Mouse (Mus musculus) monocyte, adult 5-6 weeks (primary cell): Measurements from ENCODE around the gene Gnpat. TPM values are rescaled to one million over a fixed set of nuclear protein-coding genes. Genes with fewer than 3 reads are reported as not detected.

ENCODE experiments used
- ATAC-seq: fragments of 153-309, 156-312 bp; replicated peaks from 2 replicates; pipeline ENCODE4 v1.8.0; 2017; ENCODE audit warnings: mild to moderate bottlenecking; ENCODE audit not compliant: low TSS enrichment, insufficient number of reproducible peaks, severe bottlenecking, poor library complexity, low FRiP score
- total RNA-seq: library from RNA; stranded (forward); fragments of 200-1000, 200-491, 200-594 nt; gene quantifications from 3 replicates; pipeline ENCODE4 v1.2.3, GENCODE M21; 2017

Gene Gnpat
- 37.0 to 58.8 TPM (median 41.2 TPM) in 3 replicates for total RNA-seq

DNA sequence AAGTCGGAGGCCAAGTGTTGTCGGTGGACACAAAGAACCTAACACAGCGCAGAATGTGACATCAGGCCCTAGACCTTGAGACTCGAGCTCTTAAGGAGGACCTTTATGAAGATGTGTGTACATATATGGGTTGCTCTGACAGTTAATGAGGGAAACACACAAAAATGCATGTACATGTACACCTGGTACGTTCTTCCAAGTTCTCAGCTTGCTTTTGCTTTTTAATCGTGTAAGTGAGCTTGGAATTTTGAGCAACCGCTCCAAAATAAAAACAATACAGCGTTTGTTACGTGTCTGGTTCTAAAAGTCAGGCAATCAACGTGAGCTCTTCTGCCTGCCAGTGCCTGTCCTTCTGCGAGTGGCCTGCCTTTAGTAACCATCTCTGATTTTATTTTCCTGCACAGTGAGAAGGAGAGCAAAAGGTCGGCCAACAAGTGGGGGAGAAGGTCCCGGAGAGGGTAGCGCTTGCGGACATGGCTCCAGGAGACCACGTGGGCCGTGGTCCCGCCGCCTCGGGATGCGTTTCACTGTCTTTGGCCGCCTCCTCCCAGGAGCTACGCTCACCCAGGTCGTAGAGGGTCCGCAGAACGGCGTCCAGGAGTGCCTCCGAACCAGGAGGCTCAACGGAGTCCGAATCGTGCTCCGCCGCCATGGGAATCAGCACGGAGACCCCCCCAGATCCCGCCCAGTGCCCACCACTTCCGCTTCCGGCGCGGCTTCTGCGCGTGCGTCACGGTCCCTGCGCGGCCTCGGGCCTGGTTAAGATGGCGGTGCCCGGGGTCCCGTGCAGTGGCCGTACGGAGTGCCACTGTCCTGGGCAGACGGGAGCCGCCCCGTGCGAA is at the start of gene Gnpat, which contains the start of gene 2810004N23Rik:
Gene Gnpat, plus strand, starts transcription at position 713 of the 842 bp plus-strand sequence.
Gene 2810004N23Rik, minus strand, starts transcription at position 800 of the 842 bp plus-strand sequence.
- peak; percentile 56 for ATAC-seq

GRCm38 (mm10) chr8:124813326-124813725 is 49.5 kb upstream of the Gnpat start:
- ATAC-seq, result no peak

DNA sequence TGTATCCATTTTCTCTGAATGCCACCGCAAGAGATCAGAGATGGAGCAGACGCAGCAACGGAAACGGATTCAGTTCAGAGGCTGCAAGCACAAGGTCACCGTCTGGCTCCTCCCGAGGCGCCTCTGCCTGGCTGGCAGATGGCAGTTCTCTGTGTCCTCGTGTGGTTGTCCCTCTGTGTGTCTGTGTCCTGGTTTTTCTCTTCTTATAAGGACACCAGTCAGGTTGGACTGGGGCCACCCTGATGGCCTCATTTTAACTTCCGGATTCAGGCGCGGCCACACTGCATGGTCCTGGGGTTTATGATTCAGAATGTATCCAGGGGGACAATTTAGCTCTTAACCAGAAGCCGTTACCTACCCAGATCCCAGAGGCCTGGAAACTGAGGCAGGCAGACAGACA is 47.0 kb upstream of the Gnpat start:
- ATAC-seq, result no peak

DNA sequence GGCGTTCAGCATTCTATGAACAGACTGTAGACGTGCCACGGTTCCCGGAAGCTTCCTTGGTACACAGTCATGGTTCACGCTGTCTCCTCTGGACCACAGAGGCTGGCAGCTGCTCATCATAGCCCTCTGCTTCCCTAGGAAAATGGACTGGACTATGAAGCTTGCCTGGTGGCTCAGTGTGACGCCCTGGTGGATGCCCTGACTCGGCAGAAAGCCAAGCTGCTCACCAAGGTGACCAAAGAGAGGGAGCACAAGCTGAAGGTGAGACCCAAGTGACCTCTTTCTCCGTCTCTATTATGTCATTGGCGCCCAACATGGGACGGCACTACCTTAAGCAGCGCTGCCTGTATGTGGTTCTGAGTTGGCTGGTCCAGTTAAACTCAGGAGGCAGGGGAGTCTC is 46.0 kb upstream of the Gnpat start:
- no peak for ATAC-seq

- no peak for ATAC-seq
These were observed 45.5 kb upstream of the Gnpat start for GRCm38 (mm10) chr8:124817361-124817760.

GRCm38 (mm10) chr8:124819612-124820115 is 43.2 kb upstream of the Gnpat start:
- no peak for ATAC-seq

- ATAC-seq, result no peak
These were observed 42.7 kb upstream of the Gnpat start for GRCm38 (mm10) chr8:124820125-124820524.

DNA sequence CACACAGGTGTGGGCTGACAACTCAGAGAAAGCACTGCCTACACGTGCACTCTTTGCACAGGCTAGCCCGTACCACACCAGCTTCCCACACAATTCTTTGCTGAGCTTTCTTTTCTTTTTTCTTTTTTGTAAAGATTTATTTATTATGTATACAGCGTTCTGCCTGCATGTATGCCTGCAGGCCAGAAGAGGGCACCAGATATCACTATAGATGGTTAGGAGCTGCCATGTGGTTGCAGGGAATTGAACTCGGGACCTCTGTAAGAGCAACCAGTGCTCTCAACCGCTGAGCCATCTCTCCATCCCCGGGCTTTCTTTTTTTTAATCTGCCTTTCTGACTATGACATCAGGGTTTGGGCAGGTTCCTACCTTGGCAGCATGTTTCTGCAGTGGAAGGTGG is 39.3 kb upstream of the Gnpat start:
- no peak for ATAC-seq

DNA sequence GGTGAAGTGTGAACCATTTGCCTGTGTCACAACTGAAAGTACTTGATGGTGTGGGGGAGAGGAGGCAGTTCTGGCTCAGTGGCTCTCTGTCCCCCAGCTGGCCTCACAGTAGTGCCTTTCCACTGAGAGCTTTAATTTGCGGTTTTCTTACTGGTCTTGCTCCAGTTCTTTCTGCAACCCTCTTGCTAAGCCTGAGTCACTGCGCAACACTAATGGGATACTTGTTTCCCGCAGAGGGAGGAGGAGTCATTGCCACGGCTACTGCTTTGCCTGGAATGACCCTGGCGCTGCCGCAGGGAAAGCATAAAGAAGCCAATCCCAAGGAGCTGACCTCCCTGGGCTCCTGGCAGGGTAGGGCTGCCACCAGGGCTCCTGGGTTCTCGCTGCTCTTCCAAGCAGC is 36.2 kb upstream of the Gnpat start:
- ATAC-seq, result no peak

DNA sequence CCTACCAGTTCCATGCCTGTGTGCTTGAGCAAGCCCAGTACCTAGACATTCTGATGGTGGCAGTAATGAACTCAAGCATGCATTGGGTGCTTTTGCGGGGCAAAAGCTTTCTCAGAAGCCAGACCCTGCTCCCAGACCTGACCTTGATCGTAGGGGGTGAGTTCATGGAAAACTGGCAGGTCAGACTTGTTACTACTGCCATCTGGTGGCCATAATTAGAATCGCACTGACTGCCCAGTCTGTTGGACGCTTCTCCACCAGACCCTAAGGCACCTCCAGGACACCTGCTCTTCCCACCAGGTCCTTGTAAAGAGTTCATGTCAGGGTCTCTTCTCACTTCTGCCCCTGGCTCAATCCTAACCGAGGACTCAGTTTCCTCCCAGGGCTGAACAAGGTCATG is 35.4 kb upstream of the Gnpat start:
- ATAC-seq, result 0 out of 2 replicates have a peak, but pooled peaks have one; percentile 40

- ATAC-seq, result no peak
These were observed 34.1 kb upstream of the Gnpat start for GRCm38 (mm10) chr8:124828561-124829240.

DNA sequence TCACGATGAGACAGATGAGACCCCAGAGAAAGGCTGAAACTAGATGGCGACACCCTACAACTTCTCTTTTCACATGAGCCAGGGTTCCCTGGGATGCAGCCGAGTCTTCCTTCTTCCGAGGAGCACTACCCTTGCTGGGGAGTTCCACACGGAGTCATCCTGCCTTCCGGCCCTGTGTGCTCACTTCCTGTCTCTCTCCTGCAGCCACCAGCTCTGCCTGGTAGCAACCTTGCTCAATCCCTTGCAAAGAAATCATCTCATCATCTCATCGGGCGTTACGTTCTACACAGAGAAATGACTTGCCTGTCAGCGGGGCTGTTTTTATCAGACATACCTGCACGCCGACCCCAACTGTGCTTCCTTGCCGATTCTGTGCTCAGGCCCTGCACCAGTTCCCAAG is 32.8 kb upstream of the Gnpat start:
- ATAC-seq, result no peak

DNA sequence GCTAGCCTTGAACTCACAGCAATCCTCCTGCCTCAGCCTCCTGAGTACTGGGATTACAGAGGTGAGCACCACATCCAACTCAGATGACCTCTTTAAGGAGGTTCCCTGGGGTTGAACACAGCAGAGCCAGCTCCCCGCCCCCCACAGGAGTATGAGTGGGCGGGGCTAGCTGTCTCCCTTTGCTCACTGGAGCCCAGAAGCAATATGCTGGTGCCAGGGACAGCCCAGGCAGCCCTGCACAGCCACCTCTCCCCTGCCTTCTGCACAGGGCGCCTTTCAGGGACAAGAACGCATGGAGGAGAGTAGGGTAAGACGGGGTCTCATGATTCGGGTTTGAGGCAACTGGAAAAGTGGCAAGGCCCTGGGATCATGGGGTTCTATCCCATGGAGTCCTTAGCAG is 31.3 kb upstream of the Gnpat start:
- ATAC-seq, result no peak

DNA sequence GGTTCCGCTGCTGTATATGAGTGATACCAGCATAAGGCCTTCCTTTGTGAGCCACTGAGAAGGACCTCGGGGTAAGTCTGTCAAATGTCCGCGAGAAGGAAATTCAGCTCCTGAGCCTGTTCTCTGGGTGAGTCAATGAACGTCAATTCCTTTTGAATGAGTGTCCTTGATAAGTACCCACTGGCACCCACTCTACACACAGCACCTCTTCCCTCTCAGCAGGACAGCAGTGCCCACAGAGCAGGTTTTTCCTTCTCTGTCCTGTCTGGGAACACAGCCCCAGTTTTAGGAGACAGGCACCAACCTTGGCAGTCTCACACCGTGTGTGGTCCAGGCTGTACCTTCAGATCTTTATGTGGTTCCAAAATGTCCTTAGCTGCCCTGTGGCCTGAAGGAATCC is 30.9 kb upstream of the Gnpat start:
- ATAC-seq, result no peak

DNA sequence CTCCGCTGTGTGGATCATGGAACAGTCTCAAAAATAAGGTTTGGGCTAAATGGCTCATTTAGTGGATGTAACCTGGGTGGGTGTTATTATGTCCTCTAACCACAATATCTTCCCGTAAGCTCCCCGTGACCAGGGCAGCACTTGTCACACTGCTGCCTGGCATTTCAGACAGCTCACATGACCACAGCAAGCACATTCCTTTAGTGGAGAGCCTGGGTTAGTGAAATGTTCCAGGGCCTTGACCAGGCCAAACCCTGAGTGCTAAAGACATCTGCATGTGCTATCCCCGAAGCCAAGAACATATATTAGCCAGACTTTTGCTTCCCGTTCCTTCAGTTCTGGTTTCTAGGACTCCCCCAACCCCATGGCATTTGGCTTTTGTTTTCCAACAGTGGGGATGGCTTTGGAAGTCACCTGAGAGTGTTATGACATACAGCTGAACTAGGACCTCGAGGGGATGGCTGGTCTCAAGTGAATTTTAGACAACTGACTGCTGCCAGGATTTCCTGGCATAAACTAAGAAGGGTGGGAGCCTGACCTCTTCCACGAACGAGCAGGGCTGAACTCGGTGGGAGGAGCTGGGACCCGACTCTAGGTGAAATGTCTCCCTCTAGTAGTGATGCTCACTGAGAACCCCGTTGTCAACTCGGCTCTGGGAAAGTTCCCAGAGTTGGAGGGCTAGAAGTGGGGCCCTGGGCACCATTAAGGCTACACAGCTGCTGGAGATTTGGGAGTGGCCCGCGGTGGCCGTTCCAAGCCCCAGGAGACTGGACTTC is 29.2 kb upstream of the Gnpat start:
- no peak for ATAC-seq

DNA sequence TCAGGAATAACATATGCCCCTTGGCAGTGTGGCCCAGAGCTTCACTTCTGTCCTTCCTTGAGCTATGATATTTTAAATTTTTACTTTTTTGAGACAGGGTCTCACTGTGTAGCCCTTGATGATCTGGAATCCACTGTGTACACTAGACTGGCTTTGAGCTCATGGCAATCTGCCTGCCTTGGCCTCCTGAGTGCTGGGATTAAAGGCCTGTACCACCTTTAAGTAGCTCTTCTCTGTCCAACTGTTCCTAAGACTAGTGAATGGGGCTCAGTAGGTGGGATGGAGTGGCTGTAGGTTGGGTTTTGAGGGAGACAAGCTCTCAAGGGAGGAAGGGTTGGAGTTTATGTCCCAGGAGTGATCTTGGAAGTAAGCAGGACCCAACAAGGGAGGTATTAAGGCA is 27.0 kb upstream of the Gnpat start:
- no peak for ATAC-seq

- ATAC-seq, result no peak
These were observed 26.6 kb upstream of the Gnpat start for GRCm38 (mm10) chr8:124836273-124836672.

DNA sequence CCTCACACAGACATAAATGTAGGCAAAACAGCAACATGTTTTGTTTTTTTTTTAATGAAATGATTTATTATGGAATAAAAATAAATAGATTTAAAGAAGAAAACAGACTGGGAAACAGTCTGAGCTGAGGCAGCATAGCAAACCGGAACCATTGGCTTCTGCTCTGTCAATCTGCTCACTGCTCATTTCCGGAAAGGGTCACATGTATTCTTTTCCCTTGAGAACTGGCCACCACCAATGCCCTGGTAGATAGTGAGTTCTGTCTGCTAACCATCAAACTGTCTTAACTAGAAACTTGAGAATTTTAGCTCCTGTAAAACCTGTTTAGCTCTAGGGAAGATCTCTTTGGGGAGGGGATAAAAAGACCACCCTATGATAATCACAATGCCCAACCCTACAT is 25.9 kb upstream of the Gnpat start:
- ATAC-seq, result no peak

DNA sequence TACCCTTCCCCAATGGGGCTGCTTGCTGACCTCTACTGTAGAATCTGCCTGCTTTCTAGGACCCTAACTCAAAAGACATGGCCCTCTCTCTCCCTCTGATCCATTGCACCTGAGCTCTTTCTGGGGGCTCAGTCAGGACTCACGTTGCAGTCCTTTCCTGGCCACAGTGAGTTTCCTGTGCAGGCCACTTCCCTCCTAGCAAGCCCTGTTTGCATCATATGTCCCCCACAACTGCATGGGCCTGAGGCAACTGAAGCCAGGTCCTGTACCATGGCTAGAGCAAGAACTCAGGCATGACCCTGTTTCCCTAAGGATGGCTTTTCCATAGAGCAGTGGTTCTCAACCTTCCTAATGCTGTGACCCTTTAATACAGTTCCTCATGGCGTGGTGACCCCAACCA is 24.9 kb upstream of the Gnpat start:
- no peak for ATAC-seq
